Mouse (Mus musculus): Measurements from ENCODE around the gene Fam107a.

Gene Fam107a

GRCm38 (mm10) chr14:8256881-8257280 is 60.9 kb downstream of the Fam107a start:
- peak; percentile 10 for DNase-seq (ENCODE audit: low read depth)

- DNase-seq (ENCODE audit: low read depth) = no peak
These were observed 61.8 kb downstream of the Fam107a start for GRCm38 (mm10) chr14:8256072-8256471.

- DNase-seq (ENCODE audit: low read depth) = peak; percentile 33
These were observed 62.6 kb downstream of the Fam107a start for GRCm38 (mm10) chr14:8255076-8255729.

GRCm38 (mm10) chr14:8251330-8251885 is 66.4 kb downstream of the Fam107a start:
- DNase-seq (ENCODE audit: low read depth) = no peak

GRCm38 (mm10) chr14:8250141-8250871 is 67.5 kb downstream of the Fam107a start:
- DNase-seq (ENCODE audit: low read depth) = no peak

GRCm38 (mm10) chr14:8249206-8249605 is 68.6 kb downstream of the Fam107a start:
- DNase-seq (ENCODE audit: low read depth) = no peak

- no peak for DNase-seq (ENCODE audit: low read depth)
These were observed 70.9 kb downstream of the Fam107a start for GRCm38 (mm10) chr14:8246878-8247277.

Measured in fibroblast of lung, adult 2 months (primary cell).